Mouse (Mus musculus): ENCODE measurements around the gene Abhd2. TPM values are rescaled to one million over a fixed set of nuclear protein-coding genes. Genes with fewer than 3 reads are reported as not detected.

Gene Abhd2
- polyA plus RNA-seq, 1 experiment, result 1.0 TPM

DNA sequence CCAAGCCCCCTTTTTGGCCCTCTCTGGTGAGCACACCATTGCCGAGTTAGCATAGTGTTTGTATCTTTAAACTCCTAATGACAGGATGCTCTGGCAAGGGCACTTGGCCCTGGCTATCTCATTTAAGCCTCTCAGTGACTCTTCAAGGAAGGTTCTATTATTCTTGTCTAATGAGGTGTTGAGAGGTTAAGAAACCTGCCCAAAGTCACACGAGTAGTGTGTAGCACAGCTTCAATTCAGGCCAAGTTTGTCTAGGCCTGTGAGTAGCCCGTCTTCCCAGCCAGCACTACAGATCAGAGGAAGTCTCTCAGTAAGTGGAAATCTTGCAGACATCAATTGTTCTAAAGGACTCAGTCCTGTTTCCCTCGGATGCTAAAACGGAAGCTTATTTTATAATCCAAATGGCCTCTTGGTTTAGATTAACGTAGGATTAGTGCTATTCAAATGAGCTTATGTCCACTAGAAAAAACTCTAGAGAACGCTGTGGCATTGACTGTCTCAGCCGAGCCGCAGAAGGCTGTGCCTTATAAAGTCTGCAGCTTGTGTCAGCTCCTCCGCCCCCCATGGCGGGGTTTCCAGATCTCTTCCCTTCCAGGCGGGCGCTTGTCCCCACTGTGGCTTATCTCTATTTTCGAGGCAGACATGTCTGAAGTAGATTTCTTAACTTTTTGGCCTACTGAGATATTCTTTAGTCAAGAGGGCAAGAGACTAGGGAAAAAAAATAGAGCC, 11.3 kb downstream of the Abhd2 start:
- Histone ChIP-seq H3K4me1 (ENCODE audit: control insufficient read depth) (peaks cover 89% of the 10 kb centered on the region), H3K36me3 (ENCODE audit: control insufficient read depth) (peaks cover 77% of the 10 kb centered on the region), H3K9me3 (ENCODE audit: control insufficient read depth, low read length) (no peaks in the 10 kb centered on the region), H3K4me3 (replicated peaks) (peak overlapping the region; percentile 25), H3K27me3 (ENCODE audit: control insufficient read depth) (no peaks in the 10 kb centered on the region)
- TF ChIP-seq TAL1 (IDR thresholded peaks at IDR 0.05; ENCODE audit: low read length) (no peak), GATA1 (IDR thresholded peaks at IDR 0.05; ENCODE audit: low read length) (no peak)

DNA sequence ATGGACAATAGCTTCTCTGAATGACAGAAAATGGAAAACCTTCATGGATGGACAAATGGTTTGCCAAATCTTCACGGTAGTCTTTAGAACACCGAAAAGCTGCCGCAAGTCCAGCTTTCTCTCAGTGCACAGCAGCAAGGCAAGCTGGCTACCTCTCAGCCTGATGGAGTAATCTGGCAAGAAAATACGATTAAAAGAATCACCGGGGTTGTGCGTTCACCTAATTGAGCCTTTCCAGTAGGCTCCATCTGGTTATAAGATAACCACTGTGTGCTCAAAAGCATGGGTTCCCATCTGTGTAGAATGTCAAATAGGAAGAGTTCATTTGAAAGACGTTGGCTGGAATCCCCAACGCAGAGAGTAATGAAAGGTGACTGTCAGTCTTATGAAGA, 11.9 kb downstream of the Abhd2 start:
- no peak for TF ChIP-seq GATA1 (IDR thresholded peaks at IDR 0.05; ENCODE audit: low read length)
- no peak for TF ChIP-seq TAL1 (IDR thresholded peaks at IDR 0.05; ENCODE audit: low read length)
- H3K27me3 ChIP-seq (ENCODE audit: control insufficient read depth), result no peaks in the 10 kb centered on the region
- peaks cover 87% of the 10 kb centered on the region for H3K4me1 ChIP-seq (ENCODE audit: control insufficient read depth)
- peak overlapping the region; percentile 25 for H3K4me3 ChIP-seq (replicated peaks)
- H3K9me3 ChIP-seq (ENCODE audit: control insufficient read depth, low read length), result no peaks in the 10 kb centered on the region
- H3K36me3 ChIP-seq (ENCODE audit: control insufficient read depth), result peaks cover 77% of the 10 kb centered on the region

DNA sequence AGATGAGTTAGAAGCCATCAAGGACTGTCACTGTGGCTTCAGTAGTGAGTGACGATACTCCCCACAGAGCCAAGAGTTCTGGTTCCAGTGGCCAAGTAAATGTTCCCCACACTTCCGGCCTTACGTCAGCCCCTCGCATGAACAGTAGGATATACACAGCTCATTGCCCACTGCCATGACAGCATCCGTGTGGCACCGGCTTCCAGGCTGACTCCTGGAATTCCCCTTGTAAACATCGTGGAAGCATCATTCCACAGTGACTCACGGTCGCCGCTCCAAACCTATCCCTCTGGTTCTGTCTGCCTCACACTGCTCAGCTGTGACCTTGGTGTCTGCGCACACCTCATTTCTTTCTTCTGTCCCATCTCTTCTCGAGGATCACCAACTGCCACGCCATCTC, 12.4 kb downstream of the Abhd2 start:
- Histone ChIP-seq H3K36me3 (ENCODE audit: control insufficient read depth) (peaks cover 75% of the 10 kb centered on the region), H3K4me1 (ENCODE audit: control insufficient read depth) (peaks cover 85% of the 10 kb centered on the region), H3K4me3 (replicated peaks) (no peak overlapping the region), H3K27me3 (ENCODE audit: control insufficient read depth) (no peaks in the 10 kb centered on the region), H3K9me3 (ENCODE audit: control insufficient read depth, low read length) (no peaks in the 10 kb centered on the region)
- TF ChIP-seq GATA1 (IDR thresholded peaks at IDR 0.05; ENCODE audit: low read length), result no peak
- TF ChIP-seq TAL1 (IDR thresholded peaks at IDR 0.05; ENCODE audit: low read length), result no peak

DNA sequence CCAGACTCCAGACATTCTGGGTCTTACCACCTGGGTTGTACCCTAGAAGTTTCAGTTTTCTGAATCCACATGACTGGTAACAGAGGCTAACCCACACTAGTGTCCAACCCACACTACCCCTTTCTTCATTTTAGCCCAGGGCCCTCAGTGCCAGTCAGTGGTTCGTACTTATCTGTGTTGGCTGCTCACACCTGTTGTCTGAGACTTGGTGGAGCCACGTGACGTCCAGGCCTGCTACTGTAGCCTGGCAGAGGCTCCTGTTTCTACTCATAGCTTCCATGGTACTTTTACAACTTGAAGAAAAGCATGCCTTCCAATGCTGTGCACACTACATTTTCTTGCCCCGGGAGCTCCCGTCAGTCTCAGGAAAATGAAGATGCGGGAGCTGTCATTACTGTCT, 14.2 kb downstream of the Abhd2 start:
- TF ChIP-seq TAL1 (IDR thresholded peaks at IDR 0.05; ENCODE audit: low read length) (0 out of 3 replicates have a peak, but pooled peaks have one; percentile 31), GATA1 (IDR thresholded peaks at IDR 0.05; ENCODE audit: low read length) (no peak)
- peaks cover 75% of the 10 kb centered on the region for H3K4me1 ChIP-seq (ENCODE audit: control insufficient read depth)
- peaks cover 67% of the 10 kb centered on the region for H3K36me3 ChIP-seq (ENCODE audit: control insufficient read depth)
- H3K9me3 ChIP-seq (ENCODE audit: control insufficient read depth, low read length), result no peaks in the 10 kb centered on the region
- no peak overlapping the region for H3K4me3 ChIP-seq (replicated peaks)
- H3K27me3 ChIP-seq (ENCODE audit: control insufficient read depth), result no peaks in the 10 kb centered on the region

DNA sequence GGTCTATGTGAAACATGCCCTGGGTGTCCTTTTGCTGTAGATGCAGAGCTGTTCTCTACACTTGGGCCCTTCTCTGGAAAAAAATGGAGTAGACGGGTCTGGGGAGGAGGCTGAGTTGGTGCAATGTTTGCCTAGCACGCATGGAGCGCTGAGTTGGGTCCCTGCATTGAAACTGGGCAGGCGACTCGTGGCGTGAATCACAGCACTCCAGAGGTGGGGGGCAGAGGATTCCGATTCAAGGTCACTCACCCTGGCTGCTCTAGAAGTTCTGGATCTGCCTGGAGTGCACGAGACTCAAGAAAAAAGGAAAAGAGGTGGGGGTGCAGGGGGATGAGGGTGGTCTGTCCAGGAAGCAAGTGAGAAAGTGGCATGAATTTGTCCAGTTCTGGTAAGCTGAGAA, 14.9 kb downstream of the Abhd2 start:
- no peak for TF ChIP-seq GATA1 (IDR thresholded peaks at IDR 0.05; ENCODE audit: low read length)
- TF ChIP-seq TAL1 (IDR thresholded peaks at IDR 0.05; ENCODE audit: low read length), result no peak
- Histone ChIP-seq H3K36me3 (ENCODE audit: control insufficient read depth) (peaks cover 60% of the 10 kb centered on the region), H3K9me3 (ENCODE audit: control insufficient read depth, low read length) (no peaks in the 10 kb centered on the region), H3K4me1 (ENCODE audit: control insufficient read depth) (peaks cover 72% of the 10 kb centered on the region), H3K4me3 (replicated peaks) (no peak overlapping the region), H3K27me3 (ENCODE audit: control insufficient read depth) (no peaks in the 10 kb centered on the region)

DNA sequence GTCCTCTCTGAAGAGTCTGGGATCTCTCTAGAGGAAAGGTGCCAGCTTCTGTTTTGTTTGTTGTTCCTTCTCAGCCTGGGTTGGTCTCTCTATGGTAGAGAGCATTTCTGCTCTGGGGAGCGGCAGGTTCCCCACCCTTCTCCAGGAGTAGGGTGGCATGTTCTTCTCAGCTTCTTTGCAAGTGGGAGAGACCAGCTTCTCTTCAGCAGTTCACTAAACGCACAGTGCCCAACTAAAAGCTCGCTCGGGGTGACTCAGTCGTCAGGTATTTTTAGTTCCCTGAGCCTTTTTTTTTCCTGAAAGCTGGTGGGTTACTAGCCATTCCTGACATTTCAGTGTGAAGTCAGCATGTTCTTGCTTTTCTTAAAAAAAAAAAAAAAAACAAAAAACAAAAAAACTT, 15.4 kb downstream of the Abhd2 start:
- H3K9me3 ChIP-seq (ENCODE audit: control insufficient read depth, low read length), result no peaks in the 10 kb centered on the region
- peaks cover 67% of the 10 kb centered on the region for H3K4me1 ChIP-seq (ENCODE audit: control insufficient read depth)
- peaks cover 55% of the 10 kb centered on the region for H3K36me3 ChIP-seq (ENCODE audit: control insufficient read depth)
- no peak overlapping the region for H3K4me3 ChIP-seq (replicated peaks)
- no peak for TF ChIP-seq TAL1 (IDR thresholded peaks at IDR 0.05; ENCODE audit: low read length)
- H3K27me3 ChIP-seq (ENCODE audit: control insufficient read depth), result no peaks in the 10 kb centered on the region

DNA sequence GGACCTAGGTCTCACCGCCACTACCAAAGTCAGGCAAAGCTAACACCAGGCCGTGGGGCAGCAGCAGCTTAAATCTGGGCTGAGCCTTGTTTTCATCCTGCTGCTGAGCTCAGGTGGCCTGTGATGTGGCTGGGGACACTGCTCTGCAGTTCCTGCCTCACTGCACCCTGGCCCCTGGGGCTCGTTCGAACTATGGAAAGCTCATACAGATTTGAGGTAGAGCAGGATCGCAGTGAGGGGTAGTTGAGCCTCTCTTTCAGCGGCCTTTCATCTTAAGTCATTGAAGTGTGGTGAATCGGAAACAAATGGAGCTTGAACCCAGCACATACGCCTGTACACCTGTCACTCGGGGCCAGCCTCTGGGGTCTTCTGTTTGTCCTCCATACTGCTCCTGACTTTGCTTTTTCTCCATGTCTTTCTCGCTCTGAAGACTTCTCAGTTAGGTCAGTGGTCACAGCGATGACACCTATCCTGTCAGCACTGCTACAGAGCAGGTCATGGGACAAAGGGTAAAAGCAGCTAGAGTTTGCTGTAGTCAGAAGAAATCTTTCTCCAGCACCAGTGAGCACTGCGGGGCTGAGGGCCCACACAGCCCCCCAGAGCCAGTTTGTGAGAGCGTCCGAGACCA, 20.7 kb downstream of the Abhd2 start:
- TF ChIP-seq GATA1 (IDR thresholded peaks at IDR 0.05; ENCODE audit: low read length) (no peak), TAL1 (IDR thresholded peaks at IDR 0.05; ENCODE audit: low read length) (no peak)
- Histone ChIP-seq H3K27me3 (ENCODE audit: control insufficient read depth) (no peaks in the 10 kb centered on the region), H3K4me1 (ENCODE audit: control insufficient read depth) (peaks cover 20% of the 10 kb centered on the region), H3K36me3 (ENCODE audit: control insufficient read depth) (peaks cover 68% of the 10 kb centered on the region), H3K9me3 (ENCODE audit: control insufficient read depth, low read length) (no peaks in the 10 kb centered on the region), H3K4me3 (replicated peaks) (no peak overlapping the region)

DNA sequence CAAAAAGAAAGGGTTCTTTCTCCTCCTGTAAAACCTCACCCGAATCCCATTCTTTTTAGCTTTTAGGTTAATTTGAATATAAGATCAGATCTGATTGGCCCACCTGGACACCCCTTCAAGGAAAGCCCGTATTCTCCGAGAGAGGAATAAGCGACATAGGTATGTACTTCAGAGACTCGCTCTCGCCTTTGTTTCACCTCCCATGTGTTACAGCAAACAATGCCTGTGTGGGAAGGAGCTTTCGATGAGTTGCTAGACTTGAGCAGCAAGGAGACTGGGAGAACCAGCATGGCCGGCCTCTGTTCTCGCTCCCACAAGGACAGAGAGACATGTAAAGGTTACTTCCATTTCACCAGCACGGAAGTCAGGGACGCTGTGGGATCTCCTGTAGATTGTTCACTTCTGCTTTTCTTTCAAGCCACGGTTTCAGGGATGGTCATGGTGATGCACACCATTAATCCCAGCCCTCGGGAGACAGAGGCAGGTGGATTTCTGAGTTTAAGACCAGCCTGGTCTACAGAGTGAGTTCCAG, 21.5 kb downstream of the Abhd2 start:
- Histone ChIP-seq H3K27me3 (ENCODE audit: control insufficient read depth) (no peaks in the 10 kb centered on the region), H3K4me3 (replicated peaks) (no peak overlapping the region), H3K4me1 (ENCODE audit: control insufficient read depth) (peaks cover 16% of the 10 kb centered on the region), H3K36me3 (ENCODE audit: control insufficient read depth) (peaks cover 72% of the 10 kb centered on the region), H3K9me3 (ENCODE audit: control insufficient read depth, low read length) (no peaks in the 10 kb centered on the region)
- TF ChIP-seq GATA1 (IDR thresholded peaks at IDR 0.05; ENCODE audit: low read length), result no peak
- TF ChIP-seq TAL1 (IDR thresholded peaks at IDR 0.05; ENCODE audit: low read length), result no peak

DNA sequence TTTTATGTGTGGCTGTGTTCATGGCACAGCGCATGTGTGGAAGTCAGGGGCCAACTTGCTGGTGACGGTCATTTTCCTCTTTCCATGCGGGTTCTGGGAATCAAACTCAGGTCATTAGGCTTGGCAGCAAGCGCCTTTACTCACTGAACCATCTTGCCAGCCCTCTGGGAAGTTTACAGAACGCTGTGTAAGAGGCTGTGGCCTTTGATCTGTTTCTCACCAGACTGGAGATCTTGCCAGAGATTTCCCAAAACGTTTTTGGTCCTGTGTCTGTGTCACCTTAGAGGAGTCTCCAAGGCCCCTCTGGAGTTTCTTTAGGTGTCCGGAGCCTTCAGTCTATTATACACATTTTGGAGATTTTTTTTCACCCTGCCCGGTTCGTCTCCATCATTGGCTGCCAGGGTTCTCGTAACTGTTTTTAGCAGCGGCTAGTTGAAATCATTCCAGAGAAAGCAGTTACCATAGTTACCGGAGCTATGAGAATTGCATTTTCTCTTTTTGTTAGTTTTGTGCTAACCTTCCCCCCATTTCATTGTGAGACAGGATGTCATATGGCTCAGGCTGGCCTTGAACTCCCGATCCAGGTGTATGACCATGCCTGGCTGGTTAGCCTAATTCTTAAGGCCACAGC, 22.3 kb downstream of the Abhd2 start:
- Histone ChIP-seq H3K27me3 (ENCODE audit: control insufficient read depth) (no peaks in the 10 kb centered on the region), H3K4me3 (replicated peaks) (no peak overlapping the region), H3K4me1 (ENCODE audit: control insufficient read depth) (peaks cover 14% of the 10 kb centered on the region), H3K36me3 (ENCODE audit: control insufficient read depth) (peaks cover 76% of the 10 kb centered on the region), H3K9me3 (ENCODE audit: control insufficient read depth, low read length) (no peaks in the 10 kb centered on the region)
- TF ChIP-seq GATA1 (IDR thresholded peaks at IDR 0.05; ENCODE audit: low read length), result no peak
- TF ChIP-seq TAL1 (IDR thresholded peaks at IDR 0.05; ENCODE audit: low read length), result no peak

All from erythroblast, embryonic 14.5 days (primary cell).